Mouse (Mus musculus): ENCODE results near the gene Nat9. TPM values are rescaled to one million over a fixed set of nuclear protein-coding genes. Genes with fewer than 3 reads are reported as not detected.

Gene Nat9
- total and polyA plus RNA-seq, 3 experiments = 21.1 to 26.5 (median 23.7) TPM

DNA sequence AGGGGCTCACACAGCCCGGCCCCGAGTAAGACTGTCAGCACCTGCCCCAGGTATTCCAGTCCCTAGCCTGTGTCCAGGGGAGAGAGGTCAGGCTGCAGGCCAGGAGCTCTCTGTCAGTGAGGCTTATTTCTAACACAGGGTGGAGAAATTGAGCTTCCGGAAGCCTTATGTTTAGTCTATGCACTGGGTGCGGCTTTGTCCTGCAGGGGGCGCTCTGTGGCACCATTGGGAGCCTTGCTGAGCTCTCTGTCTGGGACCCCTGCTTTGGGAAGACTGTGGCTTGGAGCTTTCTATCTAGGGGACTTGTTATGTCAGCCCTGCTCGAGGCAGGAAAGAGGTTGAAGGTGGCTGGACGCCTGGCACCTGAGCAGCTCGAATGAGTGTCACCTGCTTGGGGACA lies 37.2 kb upstream of the Nat9 start:
- no peak for TF ChIP-seq GATA1 (IDR thresholded peaks at IDR 0.05; ENCODE audit: borderline replicate concordance, low read length)
- 0 out of 2 replicates have a peak, but pooled peaks have one; percentile 23 for TF ChIP-seq CTCF (IDR thresholded peaks at IDR 0.05; ENCODE audit: low read depth, low read length)
- H3K27me3 ChIP-seq (ENCODE audit: insufficient read depth, low read length) = no peaks in the 10 kb centered on the region
- DNase-seq (ENCODE audit: low spot score) (no peak), ATAC-seq (ENCODE audit: extremely low read depth, insufficient number of reproducible peaks, low FRiP score, poor library complexity, severe bottlenecking) (no peak)
- no peak overlapping the region for H3K4me3 ChIP-seq (ENCODE audit: low read depth, low read length)
- no peaks in the 10 kb centered on the region for H3K9me3 ChIP-seq (replicated peaks)
- peaks cover 7% of the 10 kb centered on the region for H3K4me1 ChIP-seq (ENCODE audit: insufficient read depth, low read depth, low read length)
- H3K36me3 ChIP-seq (replicated peaks) = peaks cover 93% of the 10 kb centered on the region

DNA sequence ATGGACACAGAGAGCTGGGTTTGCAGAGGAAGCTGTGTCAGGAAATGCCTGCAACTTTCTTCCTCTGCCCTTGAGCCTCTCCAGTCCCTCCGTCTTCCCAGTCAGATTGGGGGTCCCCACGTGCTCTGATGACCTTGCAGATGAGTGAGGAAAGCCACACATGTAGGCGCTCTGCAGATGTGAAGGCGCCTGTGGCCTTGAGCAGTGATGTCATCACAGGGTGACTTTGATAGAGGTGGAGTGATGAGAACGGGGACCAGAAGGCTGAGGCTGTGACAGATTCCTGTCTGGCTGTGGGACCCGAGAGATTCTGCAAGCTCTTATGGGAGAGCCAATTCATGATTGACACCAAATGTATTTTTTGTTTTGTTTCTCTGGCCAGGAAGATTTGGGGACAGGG lies 36.2 kb upstream of the Nat9 start:
- DNase-seq (ENCODE audit: low spot score) = no peak
- Histone ChIP-seq H3K9me3 (replicated peaks) (no peaks in the 10 kb centered on the region), H3K4me3 (ENCODE audit: low read depth, low read length) (no peak overlapping the region), H3K27me3 (ENCODE audit: insufficient read depth, low read length) (no peaks in the 10 kb centered on the region), H3K36me3 (replicated peaks) (peaks cover 93% of the 10 kb centered on the region), H3K4me1 (ENCODE audit: insufficient read depth, low read depth, low read length) (peaks cover 16% of the 10 kb centered on the region)
- no peak for TF ChIP-seq CTCF (IDR thresholded peaks at IDR 0.05; ENCODE audit: low read depth, low read length)
- TF ChIP-seq TAL1 (conservative IDR thresholded peaks at IDR 0.05; ENCODE audit: low read depth, low read length) = no peak
- no peak for TF ChIP-seq GATA1 (IDR thresholded peaks at IDR 0.05; ENCODE audit: borderline replicate concordance, low read length)
- ATAC-seq (ENCODE audit: extremely low read depth, insufficient number of reproducible peaks, low FRiP score, poor library complexity, severe bottlenecking) = no peak

DNA sequence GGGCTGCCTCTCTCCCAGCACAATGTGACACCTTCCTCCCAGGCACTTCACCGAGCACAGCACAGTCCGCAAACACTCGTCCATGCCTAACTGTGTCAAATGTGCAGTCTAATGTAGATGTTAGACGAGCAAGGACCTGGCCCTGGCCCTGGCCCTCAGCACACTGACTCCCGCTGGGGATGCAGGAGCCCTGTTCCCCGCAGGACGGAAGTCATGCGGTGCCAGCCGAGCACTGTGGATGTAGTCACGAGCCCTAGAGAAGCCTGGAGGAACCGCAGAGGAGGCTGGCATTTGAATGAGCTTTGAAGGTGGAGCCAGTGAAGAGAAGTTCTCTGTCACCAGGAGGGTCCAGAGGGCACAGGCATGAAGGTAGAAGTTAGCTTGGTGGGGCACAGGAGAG lies 35.8 kb upstream of the Nat9 start:
- H3K36me3 ChIP-seq (replicated peaks) = peaks cover 93% of the 10 kb centered on the region
- no peaks in the 10 kb centered on the region for H3K9me3 ChIP-seq (replicated peaks)
- TF ChIP-seq CTCF (IDR thresholded peaks at IDR 0.05; ENCODE audit: low read depth, low read length) = no peak
- no peak for TF ChIP-seq GATA1 (IDR thresholded peaks at IDR 0.05; ENCODE audit: borderline replicate concordance, low read length)
- no peak for TF ChIP-seq GATA2 (IDR thresholded peaks at IDR 0.05; ENCODE audit: borderline replicate concordance, low read depth, low read length)
- no peak for TF ChIP-seq TAL1 (conservative IDR thresholded peaks at IDR 0.05; ENCODE audit: low read depth, low read length)
- TF ChIP-seq POLR2AphosphoS5 (IDR thresholded peaks at IDR 0.05; ENCODE audit: insufficient replicate concordance, low read depth, low read length) = no peak
- peaks cover 18% of the 10 kb centered on the region for H3K4me1 ChIP-seq (ENCODE audit: insufficient read depth, low read depth, low read length)
- H3K4me3 ChIP-seq (ENCODE audit: low read depth, low read length) = no peak overlapping the region
- H3K27me3 ChIP-seq (ENCODE audit: insufficient read depth, low read length) = no peaks in the 10 kb centered on the region
- DNase-seq (ENCODE audit: low spot score) (no peak), ATAC-seq (ENCODE audit: extremely low read depth, insufficient number of reproducible peaks, low FRiP score, poor library complexity, severe bottlenecking) (no peak)

DNA sequence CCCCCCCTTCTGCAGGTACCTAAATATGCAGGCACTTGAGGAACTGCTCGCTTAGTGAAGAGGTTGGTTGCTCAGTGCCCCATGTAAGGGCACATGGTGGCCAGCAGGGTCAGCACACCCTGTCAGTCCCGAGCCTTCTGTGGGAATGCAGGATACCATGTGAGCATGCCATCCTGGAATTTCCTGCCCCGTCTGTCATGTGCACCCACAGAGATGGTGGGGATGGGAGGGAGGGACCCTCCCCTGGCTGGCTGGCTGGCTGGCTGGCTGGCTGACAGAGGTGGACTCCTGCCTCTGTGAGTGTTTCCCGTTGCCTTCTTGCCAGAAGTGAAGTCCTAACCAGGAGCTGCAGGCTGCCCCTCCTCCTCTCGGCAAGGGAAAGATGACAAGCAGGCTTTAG lies 34.9 kb upstream of the Nat9 start:
- TF ChIP-seq CTCF (IDR thresholded peaks at IDR 0.05; ENCODE audit: low read depth, low read length) (no peak), TAL1 (conservative IDR thresholded peaks at IDR 0.05; ENCODE audit: low read depth, low read length) (no peak), GATA1 (IDR thresholded peaks at IDR 0.05; ENCODE audit: borderline replicate concordance, low read length) (no peak), GATA2 (IDR thresholded peaks at IDR 0.05; ENCODE audit: borderline replicate concordance, low read depth, low read length) (no peak), POLR2AphosphoS5 (IDR thresholded peaks at IDR 0.05; ENCODE audit: insufficient replicate concordance, low read depth, low read length) (no peak)
- DNase-seq (ENCODE audit: low spot score) (no peak), ATAC-seq (ENCODE audit: extremely low read depth, insufficient number of reproducible peaks, low FRiP score, poor library complexity, severe bottlenecking) (no peak)
- no peak overlapping the region for H3K4me3 ChIP-seq (ENCODE audit: low read depth, low read length)
- no peaks in the 10 kb centered on the region for H3K27me3 ChIP-seq (ENCODE audit: insufficient read depth, low read length)
- peaks cover 27% of the 10 kb centered on the region for H3K4me1 ChIP-seq (ENCODE audit: insufficient read depth, low read depth, low read length)
- no peaks in the 10 kb centered on the region for H3K9me3 ChIP-seq (replicated peaks)
- H3K36me3 ChIP-seq (replicated peaks) = peaks cover 92% of the 10 kb centered on the region

DNA sequence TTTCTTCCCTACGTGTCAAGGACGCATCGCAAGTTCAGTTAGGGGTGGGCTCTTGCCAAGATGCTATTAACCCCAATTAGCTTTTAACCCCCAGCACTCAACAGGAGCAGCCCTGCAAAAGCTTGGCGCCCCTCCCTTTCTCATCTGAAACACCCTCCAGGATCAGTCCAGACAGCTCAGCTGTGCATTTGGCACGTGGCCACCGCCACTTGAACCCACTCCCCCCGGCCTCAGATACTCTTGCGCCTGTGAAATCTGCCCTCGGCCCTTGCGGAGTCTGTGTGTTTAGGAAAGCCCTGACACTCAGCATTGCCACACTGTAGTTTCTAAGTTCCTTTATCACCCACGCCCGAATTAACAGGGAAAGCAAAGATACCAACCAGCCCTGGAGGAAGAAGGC lies 34.4 kb upstream of the Nat9 start:
- ATAC-seq (ENCODE audit: extremely low read depth, insufficient number of reproducible peaks, low FRiP score, poor library complexity, severe bottlenecking) = no peak
- DNase-seq (ENCODE audit: low spot score) = no peak
- Histone ChIP-seq H3K9me3 (replicated peaks) (no peaks in the 10 kb centered on the region), H3K4me3 (ENCODE audit: low read depth, low read length) (no peak overlapping the region), H3K4me1 (ENCODE audit: insufficient read depth, low read depth, low read length) (peaks cover 30% of the 10 kb centered on the region), H3K36me3 (replicated peaks) (peaks cover 93% of the 10 kb centered on the region), H3K27me3 (ENCODE audit: insufficient read depth, low read length) (no peaks in the 10 kb centered on the region)
- TF ChIP-seq GATA1 (IDR thresholded peaks at IDR 0.05; ENCODE audit: borderline replicate concordance, low read length) (no peak), GATA2 (IDR thresholded peaks at IDR 0.05; ENCODE audit: borderline replicate concordance, low read depth, low read length) (no peak), CTCF (IDR thresholded peaks at IDR 0.05; ENCODE audit: low read depth, low read length) (no peak), POLR2AphosphoS5 (IDR thresholded peaks at IDR 0.05; ENCODE audit: insufficient replicate concordance, low read depth, low read length) (no peak), TAL1 (conservative IDR thresholded peaks at IDR 0.05; ENCODE audit: low read depth, low read length) (no peak)

DNA sequence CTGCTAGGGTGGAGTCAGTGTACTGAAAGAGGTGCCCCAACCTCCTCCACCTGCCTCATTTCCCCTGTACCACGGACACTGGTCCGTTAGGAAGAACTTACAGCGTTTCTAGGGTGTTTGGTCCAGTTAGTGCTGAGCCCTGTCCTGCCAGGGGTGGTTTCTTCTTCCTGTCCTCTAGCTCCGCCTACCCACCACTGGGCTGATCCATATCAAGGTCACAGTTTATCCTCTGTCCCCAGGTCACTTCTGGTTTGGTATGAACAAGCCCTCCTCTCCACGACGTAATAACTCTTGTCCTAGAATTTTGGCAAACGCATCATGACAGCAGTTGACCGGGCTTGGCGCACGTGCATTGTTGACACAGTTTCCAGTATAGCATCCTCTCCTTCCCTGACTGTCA lies 32.0 kb upstream of the Nat9 start:
- DNase-seq (ENCODE audit: low spot score) (no peak), ATAC-seq (ENCODE audit: extremely low read depth, insufficient number of reproducible peaks, low FRiP score, poor library complexity, severe bottlenecking) (no peak)
- no peak for TF ChIP-seq TAL1 (conservative IDR thresholded peaks at IDR 0.05; ENCODE audit: low read depth, low read length)
- no peaks in the 10 kb centered on the region for H3K27me3 ChIP-seq (ENCODE audit: insufficient read depth, low read length)
- no peaks in the 10 kb centered on the region for H3K9me3 ChIP-seq (replicated peaks)
- no peak overlapping the region for H3K4me3 ChIP-seq (ENCODE audit: low read depth, low read length)
- peaks cover 90% of the 10 kb centered on the region for H3K36me3 ChIP-seq (replicated peaks)
- peaks cover 34% of the 10 kb centered on the region for H3K4me1 ChIP-seq (ENCODE audit: insufficient read depth, low read depth, low read length)

DNA sequence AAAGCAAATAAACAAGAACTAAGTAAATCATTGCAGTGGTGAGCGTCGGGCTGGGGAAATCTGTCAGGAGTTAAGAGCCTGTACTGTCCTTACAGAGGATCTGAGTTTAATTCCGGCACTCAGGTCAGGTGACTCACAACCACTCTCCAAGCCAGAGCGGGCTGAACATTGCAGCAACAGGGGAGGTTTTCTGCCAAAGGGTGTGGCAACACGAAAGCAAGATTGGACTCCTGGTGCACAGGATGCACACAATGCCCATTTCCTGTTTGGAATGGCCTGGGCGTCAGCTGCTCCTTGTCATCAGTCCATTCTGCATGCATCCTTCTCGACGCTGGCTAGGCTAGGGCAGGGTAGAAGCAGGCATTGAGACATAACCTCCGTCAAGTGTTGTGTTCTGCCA lies 31.6 kb upstream of the Nat9 start:
- TF ChIP-seq CTCF (IDR thresholded peaks at IDR 0.05; ENCODE audit: low read depth, low read length) (no peak), POLR2AphosphoS5 (IDR thresholded peaks at IDR 0.05; ENCODE audit: insufficient replicate concordance, low read depth, low read length) (no peak), GATA2 (IDR thresholded peaks at IDR 0.05; ENCODE audit: borderline replicate concordance, low read depth, low read length) (no peak), TAL1 (conservative IDR thresholded peaks at IDR 0.05; ENCODE audit: low read depth, low read length) (no peak), GATA1 (IDR thresholded peaks at IDR 0.05; ENCODE audit: borderline replicate concordance, low read length) (no peak)
- DNase-seq (ENCODE audit: low spot score) (no peak), ATAC-seq (ENCODE audit: extremely low read depth, insufficient number of reproducible peaks, low FRiP score, poor library complexity, severe bottlenecking) (peak; percentile 37)
- H3K27me3 ChIP-seq (ENCODE audit: insufficient read depth, low read length) = no peaks in the 10 kb centered on the region
- H3K4me3 ChIP-seq (ENCODE audit: low read depth, low read length) = no peak overlapping the region
- no peaks in the 10 kb centered on the region for H3K9me3 ChIP-seq (replicated peaks)
- peaks cover 34% of the 10 kb centered on the region for H3K4me1 ChIP-seq (ENCODE audit: insufficient read depth, low read depth, low read length)
- peaks cover 90% of the 10 kb centered on the region for H3K36me3 ChIP-seq (replicated peaks)
